Mouse (Mus musculus) R1 (cell line): ENCODE data around the gene H1foo.

Experiments
- DNase-seq: peaks from one replicate; pipeline ENCODE4 v3.0.0-alpha.2; 2018; ENCODE audit warnings: low read depth, low spot score

The H1foo gene

GRCm38 (mm10) chr6:115985622-115986021, 40.9 kb downstream of the H1foo start:
- no peak for DNase-seq

DNA sequence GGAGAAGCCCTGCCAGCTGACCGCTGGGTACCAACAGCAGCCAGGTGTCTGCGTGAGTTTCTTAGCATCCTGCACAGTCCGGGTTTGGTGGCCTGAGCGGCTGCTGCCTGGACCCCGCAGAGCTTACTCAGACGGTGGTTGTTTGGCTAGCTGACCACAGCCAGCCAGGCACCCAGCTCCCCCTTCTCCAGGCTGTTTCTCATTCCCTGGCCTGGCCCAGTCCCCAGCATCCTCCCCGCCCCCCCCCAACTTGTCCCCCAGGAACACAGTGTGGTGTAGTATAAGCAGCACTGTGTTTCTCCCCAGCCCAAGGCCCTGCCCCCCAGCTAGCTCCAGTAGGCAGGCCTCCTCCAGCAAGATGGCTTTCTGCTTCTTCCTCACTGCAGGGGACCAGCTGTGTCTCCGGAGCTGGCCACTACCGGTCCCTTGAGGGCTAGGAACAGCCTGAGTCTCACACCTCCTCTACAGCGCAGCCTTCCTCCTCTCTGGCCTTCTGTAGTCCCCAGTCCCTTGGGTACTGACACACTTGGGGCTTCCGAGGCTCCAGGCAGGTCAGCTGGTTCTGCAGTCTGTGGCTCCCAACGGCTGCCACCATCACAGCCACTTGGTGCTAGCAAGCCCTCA, 41.8 kb downstream of the H1foo start:
- no peak for DNase-seq

- no peak for DNase-seq
Observed at GRCm38 (mm10) chr6:115987096-115987747, 42.5 kb downstream of the H1foo start.

DNA sequence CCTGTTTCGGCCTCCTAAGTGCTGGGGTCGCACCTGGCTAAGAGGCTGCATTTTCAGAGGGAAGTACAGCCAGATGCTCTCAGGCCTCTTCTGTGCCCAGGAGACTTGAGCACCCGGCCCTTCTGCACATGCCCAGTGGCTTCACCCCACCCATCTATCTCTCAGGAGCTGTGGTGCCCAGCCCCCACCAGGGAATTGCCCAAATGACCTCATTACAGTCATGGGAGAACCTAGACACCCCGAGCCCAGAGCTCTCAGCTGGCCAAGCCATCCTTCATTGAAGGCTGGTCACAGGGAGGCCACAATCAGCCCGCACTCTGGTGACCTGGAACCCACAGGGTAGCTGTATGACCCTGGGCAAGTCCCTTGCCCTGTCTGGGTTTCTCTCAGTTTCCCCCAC, 44.3 kb downstream of the H1foo start:
- no peak for DNase-seq

DNA sequence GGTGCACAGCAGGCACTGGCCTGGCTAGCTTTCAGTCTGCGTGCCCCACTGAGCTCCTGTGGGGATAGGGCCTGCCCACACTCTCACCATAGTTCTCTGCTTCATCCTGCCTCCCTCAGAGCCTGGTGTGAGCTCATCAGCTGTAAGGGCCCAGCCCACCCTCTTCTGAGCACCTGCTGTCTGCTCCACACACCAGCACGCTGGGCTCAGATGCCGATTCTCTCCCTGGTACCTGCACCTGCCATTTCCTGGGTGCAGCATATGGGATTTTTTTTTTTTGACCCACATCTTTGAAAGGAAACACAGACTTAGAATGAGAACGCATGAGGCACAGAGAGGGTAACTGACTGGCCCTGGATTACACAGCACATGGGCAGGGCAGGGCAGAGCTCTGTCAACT, 44.9 kb downstream of the H1foo start:
- no peak for DNase-seq

GRCm38 (mm10) chr6:115990056-115990455, 45.3 kb downstream of the H1foo start:
- no peak for DNase-seq

DNA sequence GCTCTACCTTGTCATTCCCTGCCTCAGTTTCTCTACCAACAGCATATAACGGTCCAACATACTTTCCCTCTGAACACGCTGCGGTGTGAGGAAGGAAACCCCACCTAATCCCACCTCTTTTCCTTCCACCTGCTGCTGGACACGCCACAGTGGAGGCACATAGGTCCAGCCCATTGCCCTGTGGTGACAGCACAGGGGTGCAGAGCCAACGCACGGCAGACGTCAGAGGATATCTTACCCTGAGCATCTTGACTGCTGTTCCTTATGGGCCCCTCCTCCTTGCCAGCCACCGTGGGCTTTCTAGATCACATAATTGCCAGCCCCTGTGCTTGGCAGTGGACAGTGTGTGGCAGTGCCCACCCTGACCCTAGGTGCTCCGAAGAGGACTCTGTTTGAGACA, 45.7 kb downstream of the H1foo start:
- no peak for DNase-seq

DNA sequence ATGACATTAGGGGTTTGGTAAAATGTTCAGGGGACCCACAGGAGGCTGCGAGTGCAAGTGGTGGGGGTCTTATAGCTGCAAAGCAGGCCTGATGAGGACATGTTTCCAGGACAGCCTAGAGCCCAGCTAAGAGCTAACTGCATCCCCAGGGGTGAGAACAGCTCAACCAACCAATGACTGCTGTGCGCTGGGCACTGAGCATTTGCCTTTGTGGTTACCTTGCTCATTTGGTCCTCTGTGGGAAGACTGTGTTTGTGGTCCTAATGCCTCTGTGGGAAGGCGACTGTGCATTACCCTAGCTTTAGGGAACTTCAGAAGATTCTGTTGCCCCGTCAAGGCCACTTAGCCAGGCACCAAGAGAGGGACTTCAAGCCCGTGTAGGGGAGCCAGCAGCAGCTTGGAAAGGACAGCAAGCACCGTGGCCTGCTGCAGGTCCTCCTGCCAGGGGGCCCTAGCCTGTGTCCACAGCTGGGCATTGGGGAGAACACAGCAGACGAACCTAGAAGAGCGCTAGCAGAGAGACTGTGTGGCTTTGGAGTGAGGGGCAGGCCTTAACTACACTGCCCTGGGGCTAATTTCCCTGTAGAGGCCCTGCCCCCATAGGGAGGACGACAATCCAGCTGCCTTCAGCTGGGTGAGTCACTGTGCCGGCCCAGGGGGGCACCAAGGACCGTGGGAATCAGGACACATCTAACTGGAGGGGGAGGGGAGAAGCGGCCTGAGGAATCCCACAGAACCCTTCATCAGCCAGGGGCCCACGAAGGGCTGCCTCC, 46.6 kb downstream of the H1foo start:
- no peak for DNase-seq

DNA sequence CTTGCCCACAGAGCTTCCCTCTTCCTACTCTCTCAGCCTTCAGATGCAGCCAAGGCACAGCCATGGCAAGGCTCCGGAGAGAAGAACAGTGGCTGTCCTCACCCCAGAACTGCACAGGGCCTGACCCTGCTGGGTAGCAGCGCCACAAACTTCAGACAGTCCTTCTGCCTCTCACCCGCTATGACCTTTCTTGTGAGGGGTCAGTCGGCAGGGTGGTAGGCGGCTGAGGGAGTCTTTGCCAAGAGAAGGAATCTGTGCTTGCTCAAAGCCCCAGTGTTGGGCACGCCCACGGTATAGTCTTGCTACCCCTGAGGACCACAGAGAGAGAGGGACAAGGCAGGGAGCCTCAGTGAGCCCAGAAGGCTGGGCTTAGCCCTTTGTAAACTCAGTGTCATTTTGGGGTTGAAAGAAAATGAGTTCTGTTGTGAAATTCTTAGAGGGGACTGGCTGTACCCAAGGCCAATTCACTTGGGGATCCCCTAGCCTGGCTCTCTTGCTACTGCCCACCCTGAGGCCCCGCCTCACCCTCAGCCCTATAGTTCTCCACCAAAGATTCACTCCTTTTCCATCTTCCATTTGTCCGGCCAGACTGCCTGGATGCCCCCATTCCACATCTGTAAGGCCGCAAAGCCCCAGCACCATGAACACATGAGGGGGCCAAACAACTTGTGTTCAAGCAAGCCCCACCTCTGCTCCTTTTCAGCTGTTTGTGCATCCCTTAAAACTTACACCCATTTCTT, 47.3 kb downstream of the H1foo start:
- DNase-seq, result no peak

- no peak for DNase-seq
Observed at GRCm38 (mm10) chr6:115992981-115993380, 48.2 kb downstream of the H1foo start.

DNA sequence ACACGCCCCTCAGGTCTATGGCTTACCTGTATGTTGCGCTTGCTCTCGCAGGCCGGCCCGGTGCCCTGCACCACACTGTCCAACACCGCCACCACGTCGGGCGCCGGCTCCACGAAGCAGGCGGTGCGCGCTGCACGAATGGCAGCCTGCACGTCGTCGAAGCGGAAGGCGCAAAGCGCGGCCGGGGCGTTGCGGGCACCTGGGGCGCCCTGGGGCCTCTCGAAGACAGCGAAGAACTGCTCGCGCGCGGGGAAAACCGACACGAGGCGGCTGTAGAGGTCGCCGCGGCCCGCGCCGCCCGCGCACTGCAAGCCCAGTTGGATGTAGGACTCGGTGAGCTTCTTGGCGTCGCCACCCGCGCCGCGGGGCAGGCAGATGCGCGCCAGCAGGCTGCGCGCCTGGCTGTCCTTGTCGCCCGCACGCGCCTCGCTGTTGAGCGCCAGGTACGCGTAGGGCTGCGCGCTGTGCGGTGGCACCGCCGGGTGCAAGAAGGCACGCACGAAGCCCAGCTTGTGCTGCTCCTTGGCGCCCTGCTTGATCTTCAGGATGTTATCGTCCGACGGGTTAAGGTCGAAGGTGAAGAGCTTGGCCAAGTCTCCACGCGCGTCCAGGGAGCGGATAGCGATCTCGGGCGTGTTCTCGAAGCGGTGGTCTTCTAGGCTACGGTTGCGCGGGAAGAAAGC, 48.9 kb downstream of the H1foo start:
- peak; percentile 44 for DNase-seq

DNA sequence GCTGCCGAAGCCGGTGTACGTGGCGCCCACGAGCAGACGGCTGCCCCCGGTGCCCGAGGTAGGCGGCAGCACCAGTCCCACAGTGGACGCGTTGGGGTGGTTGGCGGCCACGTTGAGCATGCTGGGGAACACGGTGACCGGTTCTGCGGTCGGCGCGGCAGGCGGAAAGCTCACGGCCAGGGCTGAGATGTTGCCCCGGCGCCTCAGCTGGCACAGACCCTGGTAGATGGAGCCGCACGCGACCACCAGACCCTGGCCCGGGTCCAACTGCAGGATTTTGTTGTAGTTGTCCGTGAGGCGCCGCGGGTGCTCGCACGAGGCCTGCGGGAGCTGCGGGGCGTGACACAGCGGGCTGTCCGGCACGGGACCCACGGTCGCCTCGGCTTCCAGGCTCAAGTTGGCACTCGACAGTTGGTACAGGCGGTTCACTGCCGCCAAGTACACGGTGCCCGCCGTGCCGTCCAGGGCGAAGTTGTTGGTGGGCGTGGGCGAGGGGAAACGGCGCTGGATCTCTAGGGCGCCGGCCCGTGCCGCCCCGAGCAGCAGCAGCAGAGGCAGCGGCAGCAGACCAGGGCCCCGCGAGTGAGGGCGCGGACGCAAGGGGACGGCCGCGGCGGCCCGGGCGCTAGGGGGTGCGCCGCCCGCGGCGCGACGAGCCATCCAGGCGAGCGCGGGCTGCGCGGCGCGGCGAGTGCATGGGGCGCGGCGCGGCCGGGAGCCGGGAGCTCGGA, 49.6 kb downstream of the H1foo start:
- peak; percentile 24 for DNase-seq

GRCm38 (mm10) chr6:115994877-115995520, 50.3 kb downstream of the H1foo start, which contains the start of gene Plxnd1:
Gene Plxnd1, minus strand, starts transcription at chr6:115995005.
- DNase-seq, result peak; percentile 74

DNA sequence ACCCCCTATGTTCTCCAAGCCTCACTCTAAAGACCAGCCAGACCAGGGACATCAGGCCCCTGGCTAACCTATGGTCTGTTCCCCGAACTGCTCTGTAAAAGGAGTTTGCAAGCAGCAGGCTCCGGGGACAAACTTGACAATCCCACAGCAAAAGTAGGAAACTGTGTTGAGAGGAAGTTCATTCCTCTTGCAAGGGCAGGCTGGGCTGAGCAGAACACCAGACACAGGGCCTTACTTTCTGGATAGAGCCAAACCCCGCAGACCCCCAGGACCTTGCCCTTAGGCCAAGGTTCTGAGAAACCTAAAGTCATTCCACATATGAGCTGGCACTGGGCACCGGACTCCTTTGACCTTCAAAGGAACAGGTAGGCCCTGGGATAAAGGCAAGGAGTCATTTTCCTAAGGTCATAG, 50.8 kb downstream of the H1foo start:
- DNase-seq, result no peak

DNA sequence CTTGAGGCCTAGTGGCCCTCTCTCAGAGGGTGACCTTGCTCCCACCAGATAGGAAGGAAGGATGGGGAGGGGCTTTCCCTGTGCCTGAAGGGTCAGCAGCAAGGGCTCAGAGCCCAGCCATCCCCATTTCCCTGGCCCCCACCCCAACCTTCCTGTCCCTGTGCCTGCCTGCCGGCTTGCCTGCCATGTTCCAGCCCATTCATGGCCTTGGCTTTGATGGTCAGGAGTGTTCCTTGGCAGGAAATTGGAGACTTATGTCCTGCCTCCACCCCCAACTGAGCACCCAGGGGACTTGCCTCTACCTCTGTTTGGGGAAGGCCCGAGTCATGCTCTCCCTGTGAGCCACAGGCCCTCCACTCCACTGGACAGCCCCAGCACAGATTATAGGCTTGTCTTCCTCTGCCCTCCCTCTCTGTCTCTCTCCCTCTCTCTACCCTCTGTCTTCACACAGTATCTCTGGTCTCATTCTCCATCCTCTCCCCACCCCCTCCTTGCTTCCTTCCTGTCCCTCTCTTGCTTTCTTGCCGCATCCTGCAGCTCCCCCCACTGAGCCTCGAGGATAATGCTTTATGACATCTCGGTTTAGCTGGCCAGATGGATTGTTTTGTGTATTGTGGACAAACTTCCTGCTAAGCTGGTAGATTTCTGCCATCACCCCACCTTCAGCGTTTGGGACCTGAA, 51.6 kb downstream of the H1foo start:
- DNase-seq, result no peak

DNA sequence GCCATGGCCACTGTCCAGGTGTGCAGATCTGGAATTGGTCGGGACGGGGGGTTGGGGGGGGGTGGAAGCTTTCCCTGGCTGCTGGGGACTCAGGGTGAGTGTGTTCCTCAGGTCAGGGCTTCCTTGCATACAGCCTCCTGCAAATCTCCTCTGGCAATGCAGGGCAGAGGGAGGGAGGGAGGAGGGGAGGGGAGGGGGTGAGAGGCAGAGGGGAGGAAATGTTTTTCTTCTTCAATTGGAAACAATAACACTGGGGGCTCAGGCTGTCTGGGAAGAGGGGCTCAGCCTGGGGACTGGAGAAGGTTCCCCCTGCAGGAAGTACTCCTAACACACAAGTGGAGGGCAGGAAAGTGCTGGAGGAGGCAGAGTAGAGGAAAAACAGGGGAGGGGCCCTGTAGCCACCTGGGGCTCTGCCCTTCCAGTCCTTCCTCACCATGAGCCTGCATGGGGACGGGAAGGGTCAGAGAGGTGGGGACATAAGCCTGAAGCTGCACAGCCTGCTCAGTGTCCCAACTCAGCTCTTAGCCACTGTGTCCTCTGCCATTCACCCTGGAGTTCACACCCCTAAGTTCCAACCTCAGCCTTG, 53.1 kb downstream of the H1foo start:
- no peak for DNase-seq

DNA sequence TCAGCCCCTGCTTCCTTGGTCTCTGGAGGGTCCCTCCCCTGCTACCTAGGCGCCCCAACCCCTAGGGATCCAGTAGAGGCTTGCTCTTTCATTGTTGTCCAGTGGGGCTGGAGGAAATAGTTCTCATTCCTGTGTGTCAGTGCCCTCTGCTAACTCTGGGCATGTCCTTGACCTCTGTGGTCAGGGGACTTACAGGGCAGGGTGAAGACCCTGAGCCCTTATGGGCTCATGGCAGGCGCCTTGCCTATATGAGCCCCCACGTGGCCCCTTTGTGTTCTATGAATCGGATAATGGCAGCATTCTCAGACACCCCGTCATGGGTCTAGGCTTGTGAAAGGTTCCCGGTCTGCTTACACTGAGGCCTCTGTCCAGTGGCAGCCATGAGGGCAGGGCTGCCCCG, 54.0 kb downstream of the H1foo start:
- DNase-seq, result no peak

DNA sequence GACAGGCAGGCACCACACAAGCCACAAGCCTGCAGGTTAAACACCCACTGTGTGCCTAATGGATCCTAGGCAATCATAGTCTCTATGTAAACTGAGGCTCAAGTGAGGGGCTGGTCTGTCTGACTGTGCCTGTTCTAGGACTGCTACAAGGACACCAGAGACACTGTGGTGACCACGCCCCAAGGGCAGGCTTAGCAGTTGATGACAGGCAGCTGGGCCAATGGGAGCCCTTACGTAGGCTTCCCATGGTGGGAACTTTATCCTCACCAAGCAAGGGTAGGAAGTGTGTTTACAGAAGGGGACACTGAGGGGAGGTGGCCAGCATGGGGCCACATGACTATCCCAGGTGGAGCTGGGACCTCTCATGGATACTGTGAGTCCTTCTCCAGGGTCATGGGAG, 54.5 kb downstream of the H1foo start:
- DNase-seq, result peak; percentile 77
